In genomic region chr7:45098541-45099240, GRCm38 (mm10) we compare ENCODE assay signal across 10 mouse cellular contexts. TPM values are rescaled to one million over a fixed set of nuclear protein-coding genes. Genes with fewer than 3 reads are reported as not detected.
DNase-seq lines count a peak whose midpoint lies in the region; ATAC-seq and TF ChIP-seq lines count a peak whose summit lies in the region.
"Had no signal": no experiment of that assay in that cellular context is flagged by ENCODE, and none has a peak within 500 bp of the region (broad histone marks: within the 10 kb centered on the region; RNA-seq: fewer than 3 reads in every experiment).

No protein-coding gene starts in this region.

- no peak overlapping the region for H3K4me2 ChIP-seq in hindbrain, postnatal 0 days (ENCODE audit: low read depth, low read length)
- H3K4me2 ChIP-seq in hindbrain, embryonic 12.5 days (replicated peaks): no peak overlapping the region
- no peak overlapping the region for H3K4me2 ChIP-seq in midbrain, embryonic 11.5 days
- H3K4me2 ChIP-seq: limb, embryonic 12.5 days had no signal

- no peaks in the 10 kb centered on the region for H3K9me3 ChIP-seq in hindbrain, postnatal 0 days (ENCODE audit: low read length)
- H3K9me3 ChIP-seq in hindbrain, embryonic 12.5 days (replicated peaks): no peaks in the 10 kb centered on the region
- no peaks in the 10 kb centered on the region for H3K9me3 ChIP-seq in midbrain, embryonic 11.5 days (ENCODE audit: control insufficient read depth, low read length)
- H3K9me3 ChIP-seq: limb, embryonic 12.5 days had no signal

- no peaks in the 10 kb centered on the region for H3K27me3 ChIP-seq in hindbrain, postnatal 0 days (ENCODE audit: insufficient read depth, low read length)
- no peaks in the 10 kb centered on the region for H3K27me3 ChIP-seq in hindbrain, embryonic 12.5 days
- no peaks in the 10 kb centered on the region for H3K27me3 ChIP-seq in midbrain, embryonic 11.5 days (ENCODE audit: control insufficient read depth, insufficient read depth, low read length)
- H3K27me3 ChIP-seq: limb, embryonic 12.5 days had no signal

- H3K36me3 ChIP-seq in hindbrain, postnatal 0 days (ENCODE audit: insufficient read depth, low read length): no peaks in the 10 kb centered on the region
- H3K36me3 ChIP-seq in hindbrain, embryonic 12.5 days: no peaks in the 10 kb centered on the region
- no peaks in the 10 kb centered on the region for H3K36me3 ChIP-seq in midbrain, embryonic 11.5 days (ENCODE audit: control insufficient read depth, insufficient read depth, low read length)
- H3K36me3 ChIP-seq: limb, embryonic 12.5 days had no signal

- ATAC-seq in hindbrain, postnatal 0 days: no peak
- no peak for ATAC-seq in hindbrain, embryonic 12.5 days (ENCODE audit: low FRiP score)
- no peak for ATAC-seq in midbrain, embryonic 11.5 days (ENCODE audit: low FRiP score)

- peak; percentile 48 for TF ChIP-seq CTCF in hindbrain, postnatal 0 days (IDR thresholded peaks at IDR 0.05; ENCODE audit: low read depth)

- H3K4me1 ChIP-seq in hindbrain, postnatal 0 days (ENCODE audit: insufficient read depth, low read length): no peaks in the 10 kb centered on the region; the same call in 1 of the 2 replicates
- no peaks in the 10 kb centered on the region for H3K4me1 ChIP-seq in hindbrain, embryonic 12.5 days
- H3K4me1 ChIP-seq in midbrain, embryonic 11.5 days (ENCODE audit: control insufficient read depth, insufficient read depth, low read length): no peaks in the 10 kb centered on the region

- no peak overlapping the region for H3K9ac ChIP-seq in hindbrain, postnatal 0 days (replicated peaks; ENCODE audit: low read length)
- no peak overlapping the region for H3K9ac ChIP-seq in hindbrain, embryonic 12.5 days
- H3K9ac ChIP-seq in midbrain, embryonic 11.5 days (ENCODE audit: low read length): no peak overlapping the region
- H3K9ac ChIP-seq: limb, embryonic 12.5 days had no signal

- H3K27ac ChIP-seq in hindbrain, postnatal 0 days: no peak overlapping the region
- H3K27ac ChIP-seq in hindbrain, embryonic 12.5 days: no peak overlapping the region
- H3K27ac ChIP-seq in midbrain, embryonic 11.5 days (ENCODE audit: low read depth, low read length): no peak overlapping the region
- H3K27ac ChIP-seq: limb, embryonic 12.5 days had no signal

- 88% methylated on average over 8 of the region's 8 CpGs for WGBS in hindbrain, postnatal 0 days
- 88% methylated on average over 8 of the region's 8 CpGs for WGBS in hindbrain, embryonic 12.5 days
- 90% methylated on average over 8 of the region's 8 CpGs for WGBS in midbrain, embryonic 11.5 days

- no peak for DNase-seq in hindbrain, postnatal 0 days (ENCODE audit: low spot score)
- DNase-seq in lung, postnatal 10 days: peak; percentile 50
- DNase-seq in lung, postnatal 36 days: no peak
- peak; percentile 85 for DNase-seq in ZHBTc4 (ENCODE audit: low read depth, low spot score)
- DNase-seq in spleen, postnatal 36 days (ENCODE audit: low spot score in 2 of 2): no peak
- DNase-seq in midbrain, embryonic 11.5 days (ENCODE audit: low spot score, missing footprints): no peak
- DNase-seq: kidney, adult 9 months; thymus, postnatal 36 days had no signal

- no peak overlapping the region for H3K4me3 ChIP-seq in hindbrain, postnatal 0 days (ENCODE audit: low read length)
- H3K4me3 ChIP-seq in hindbrain, embryonic 12.5 days: no peak overlapping the region
- no peak overlapping the region for H3K4me3 ChIP-seq in midbrain, embryonic 11.5 days (ENCODE audit: low read depth, low read length)
- H3K4me3 ChIP-seq: limb, embryonic 12.5 days had no signal

RNA-seq across cellular contexts. Expression of gene Fcgrt, which starts 5.0 kb away (rescaled TPM):
- total RNA-seq in hindbrain, postnatal 0 days (2014; rRNA removed): 32.9 and 43.6 TPM in 2 replicates
- polyA plus RNA-seq in hindbrain, postnatal 0 days (2015; fragmentation: Nextera tagmentation; extraction: Ambion mirVana): 43.8 and 45.9 TPM in 2 replicates
- polyA plus RNA-seq in hindbrain, embryonic 12.5 days (2016; fragmentation: Nextera tagmentation; extraction: Ambion mirVana): 20.2 and 21.0 TPM in 2 replicates
- 16.1 and 18.3 TPM in 2 replicates for polyA plus RNA-seq in midbrain, embryonic 11.5 days (2014; fragmentation: Nextera tagmentation; extraction: Ambion mirVana)

RNA-seq across cellular contexts. Expression of gene Rcn3, which starts 6.7 kb away (rescaled TPM):
- 42.9 and 45.1 TPM in 2 replicates for total RNA-seq in hindbrain, postnatal 0 days (2014; rRNA removed)
- polyA plus RNA-seq in hindbrain, postnatal 0 days (2015; fragmentation: Nextera tagmentation; extraction: Ambion mirVana): 39.3 and 42.0 TPM in 2 replicates
- 177 and 180 TPM in 2 replicates for polyA plus RNA-seq in hindbrain, embryonic 12.5 days (2016; fragmentation: Nextera tagmentation; extraction: Ambion mirVana)
- 121 and 123 TPM in 2 replicates for polyA plus RNA-seq in midbrain, embryonic 11.5 days (2014; fragmentation: Nextera tagmentation; extraction: Ambion mirVana)

RNA-seq across cellular contexts. Expression of gene Rps11, which starts 25.5 kb away (rescaled TPM):
- 743 and 824 TPM in 2 replicates for total RNA-seq in hindbrain, postnatal 0 days (2014; rRNA removed)
- 768 and 794 TPM in 2 replicates for polyA plus RNA-seq in hindbrain, postnatal 0 days (2015; fragmentation: Nextera tagmentation; extraction: Ambion mirVana)
- 982 and 1,135 TPM in 2 replicates for polyA plus RNA-seq in hindbrain, embryonic 12.5 days (2016; fragmentation: Nextera tagmentation; extraction: Ambion mirVana)
- 1,376 and 1,392 TPM in 2 replicates for polyA plus RNA-seq in midbrain, embryonic 11.5 days (2014; fragmentation: Nextera tagmentation; extraction: Ambion mirVana)

RNA-seq across cellular contexts. Expression of gene Rpl13a, which starts 29.9 kb away (rescaled TPM):
- total RNA-seq in hindbrain, postnatal 0 days (2014; rRNA removed): 1,377 and 1,807 TPM in 2 replicates
- 800 and 828 TPM in 2 replicates for polyA plus RNA-seq in hindbrain, postnatal 0 days (2015; fragmentation: Nextera tagmentation; extraction: Ambion mirVana)
- polyA plus RNA-seq in hindbrain, embryonic 12.5 days (2016; fragmentation: Nextera tagmentation; extraction: Ambion mirVana): 977 and 1,019 TPM in 2 replicates
- polyA plus RNA-seq in midbrain, embryonic 11.5 days (2014; fragmentation: Nextera tagmentation; extraction: Ambion mirVana): 1,212 and 1,290 TPM in 2 replicates

RNA-seq across cellular contexts. Expression of gene Prrg2, which starts 36.2 kb away (rescaled TPM):
- total RNA-seq in hindbrain, postnatal 0 days (2014; rRNA removed): 10.5 and 12.4 TPM in 2 replicates
- polyA plus RNA-seq in hindbrain, postnatal 0 days (2015; fragmentation: Nextera tagmentation; extraction: Ambion mirVana): 15.3 and 17.2 TPM in 2 replicates
- 17.8 and 18.0 TPM in 2 replicates for polyA plus RNA-seq in hindbrain, embryonic 12.5 days (2016; fragmentation: Nextera tagmentation; extraction: Ambion mirVana)
- 12.7 and 13.5 TPM in 2 replicates for polyA plus RNA-seq in midbrain, embryonic 11.5 days (2014; fragmentation: Nextera tagmentation; extraction: Ambion mirVana)

Comparison
In these comparisons a context has a peak if more than half of its experiments do, and no peak if none do; other contexts are left out.
1. DNase-seq: peak in lung, postnatal 10 days (single experiment) and ZHBTc4 (single experiment); none in hindbrain, postnatal 0 days (single experiment), lung, postnatal 36 days (single experiment), spleen, postnatal 36 days (0 of 2) and midbrain, embryonic 11.5 days (single experiment).